Mouse (Mus musculus) intestine, embryonic 15.5 days (tissue): Measurements from ENCODE around the gene Hoxc8. TPM values are rescaled to one million over a fixed set of nuclear protein-coding genes. Genes with fewer than 3 reads are reported as not detected.

Experiments
- ATAC-seq: fragments of 200-750 bp; cut with Nextera tagmentation; 2 replicates; pipeline ENCODE4 v1.8.0; 2017; ENCODE audit warnings: moderate TSS enrichment, moderate library complexity
- H3K27ac ChIP-seq: fragments of 300-500 bp; sonication (generic); 2 replicates; pipeline ENCODE4 v1.5.1; 2015; ENCODE audit warnings: mild to moderate bottlenecking, inconsistent platforms
- H3K27me3 ChIP-seq: fragments of 300-500 bp; sonication (generic); replicated peaks from 2 replicates; pipeline ENCODE4 v1.6.1; 2015; ENCODE audit warnings: inconsistent platforms
- H3K36me3 ChIP-seq: fragments of 300-500 bp; sonication (generic); 2 replicates; pipeline ENCODE4 v1.6.1; 2015; ENCODE audit warnings: inconsistent platforms
- H3K4me1 ChIP-seq: fragments of 300-500 bp; sonication (generic); replicated peaks from 2 replicates; pipeline ENCODE4 v1.6.1; 2015; ENCODE audit warnings: inconsistent platforms
- H3K4me2 ChIP-seq: fragments of 300-500 bp; sonication (generic); replicated peaks from 2 replicates; pipeline ENCODE4 v1.6.1; 2015; ENCODE audit warnings: mild to moderate bottlenecking, inconsistent platforms
- H3K4me3 ChIP-seq: fragments of 300-500 bp; sonication (generic); replicated peaks from 2 replicates; pipeline ENCODE4 v1.5.1; 2015; ENCODE audit warnings: inconsistent platforms
- H3K9ac ChIP-seq: fragments of 300-500 bp; sonication (generic); 2 replicates; pipeline ENCODE4 v1.6.1; 2015; ENCODE audit warnings: inconsistent platforms
- H3K9me3 ChIP-seq: fragments of 300-500 bp; sonication (generic); 2 replicates; pipeline ENCODE4 v1.6.1; 2016; ENCODE audit warnings: inconsistent platforms
- WGBS: fragments of 180-500 bp; shearing (Covaris S2); methylation state at CpG from one replicate; pipeline ENCODE4 v1.1.7; 2015; 5-methylcytosine and 5-hydroxymethylcytosine counted together
- polyA plus RNA-seq: library from polyadenylated mRNA; unstranded; fragments of >200 nt; fragmentation: Nextera tagmentation; extraction: Ambion mirVana; gene quantifications from 2 replicates; pipeline ENCODE4 v1.2.1, GENCODE M21; 2015

Hoxc8 gene
- polyA plus RNA-seq, 1 experiment from 2014 or later, result 7.0 TPM

GRCm38 (mm10) chr15:103015406-103016166 is 25.2 kb downstream of the Hoxc8 start:
- Histone ChIP-seq H3K4me1 (peaks cover 24% of the 10 kb centered on the region), H3K9me3 (no peaks in the 10 kb centered on the region), H3K4me3 (peak overlapping the region; percentile 32), H3K9ac (peak overlapping the region; percentile 56), H3K4me2 (peak overlapping the region; percentile 72), H3K36me3 (no peaks in the 10 kb centered on the region), H3K27ac (0 out of 2 replicates have a peak overlapping the region, but pooled peaks have one; percentile 95), H3K27me3 (peaks cover 88% of the 10 kb centered on the region)
- ATAC-seq, result no peak
- 15% methylated on average over 19 of the region's 19 CpGs for WGBS

- H3K4me3 ChIP-seq, result no peak within 1 kb of the TSS
- H3K4me2 ChIP-seq, result peak within 1 kb of the TSS; percentile 28
- H3K27ac ChIP-seq, result peak within 1 kb of the TSS; percentile 33; the same call in 1 of the 2 replicates
- H3K9me3 ChIP-seq, result no peaks in the 10 kb centered on the region
- no peak within 1 kb of the TSS; the same call in 1 of the 2 replicates for H3K9ac ChIP-seq
- no peak for ATAC-seq
- peaks cover 12% of the 10 kb centered on the region; the same call in 1 of the 2 replicates for H3K4me1 ChIP-seq
- no peaks in the 10 kb centered on the region for H3K36me3 ChIP-seq
- 24% methylated on average over 9 of the region's 9 CpGs for WGBS
- H3K27me3 ChIP-seq, result peaks cover 88% of the 10 kb centered on the region
Measured at GRCm38 (mm10) chr15:103018636-103019035, 28.2 kb downstream of the Hoxc8 start, which contains the start of gene Hoxc4. Gene Hoxc4 (plus strand): TSS chr15:103018934.

DNA sequence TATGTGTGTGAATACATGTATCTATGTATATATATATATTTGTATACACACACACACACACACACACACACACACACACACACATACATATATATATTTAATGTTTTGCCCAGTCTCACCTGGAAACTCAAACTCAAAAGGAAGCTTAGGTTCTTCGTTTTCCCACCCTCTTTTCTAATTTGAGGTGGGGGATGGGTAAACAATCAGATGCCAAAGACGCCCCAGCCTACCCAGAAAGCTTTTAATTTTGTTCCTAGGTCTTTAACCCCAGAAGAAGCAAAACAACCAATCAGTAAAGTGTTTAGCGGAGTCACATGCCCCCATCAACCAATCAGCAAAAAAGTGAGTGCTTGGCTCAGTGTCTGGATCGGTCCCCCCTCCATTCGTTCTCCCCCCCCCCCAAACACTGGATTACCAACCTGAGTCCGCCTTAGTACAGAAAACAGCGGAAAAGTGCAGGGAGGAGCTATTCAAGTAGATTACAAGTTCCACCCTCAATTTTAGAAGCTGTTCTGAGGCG is 30.6 kb downstream of the Hoxc8 start:
- Histone ChIP-seq H3K36me3 (no peaks in the 10 kb centered on the region), H3K27me3 (peaks cover 84% of the 10 kb centered on the region), H3K27ac (no peak overlapping the region), H3K9ac (no peak overlapping the region), H3K4me1 (peaks cover 6% of the 10 kb centered on the region; the same call in 1 of the 2 replicates), H3K4me3 (no peak overlapping the region), H3K9me3 (no peaks in the 10 kb centered on the region), H3K4me2 (peak overlapping the region; percentile 17)
- ATAC-seq, result no peak
- WGBS, result 15% methylated on average over 8 of the region's 8 CpGs

DNA sequence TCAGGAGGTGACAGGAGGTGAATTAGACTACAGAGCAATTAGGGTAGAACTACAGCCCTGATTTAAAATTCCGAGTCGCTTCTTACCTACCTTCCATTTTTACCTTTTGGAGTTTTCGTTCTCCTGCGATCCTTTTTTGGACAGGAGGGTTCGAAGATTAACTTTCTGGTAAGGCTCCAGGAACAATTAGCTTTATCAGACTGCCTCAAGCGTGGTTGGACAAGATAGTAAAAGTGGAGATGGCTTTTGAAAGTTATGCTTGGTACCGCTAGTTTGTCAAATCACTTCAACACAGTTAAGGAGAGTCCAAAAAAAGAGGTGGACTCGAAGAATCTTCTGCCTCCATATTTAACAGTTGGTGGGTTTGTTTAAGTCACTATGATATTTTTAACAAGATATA is 31.1 kb downstream of the Hoxc8 start:
- Histone ChIP-seq H3K36me3 (no peaks in the 10 kb centered on the region), H3K9ac (no peak overlapping the region), H3K4me3 (no peak overlapping the region), H3K9me3 (no peaks in the 10 kb centered on the region), H3K4me1 (peaks cover 9% of the 10 kb centered on the region), H3K4me2 (peak overlapping the region; percentile 17), H3K27ac (no peak overlapping the region), H3K27me3 (peaks cover 85% of the 10 kb centered on the region)
- WGBS, result 20% methylated on average over 8 of the region's 8 CpGs
- ATAC-seq, result no peak

DNA sequence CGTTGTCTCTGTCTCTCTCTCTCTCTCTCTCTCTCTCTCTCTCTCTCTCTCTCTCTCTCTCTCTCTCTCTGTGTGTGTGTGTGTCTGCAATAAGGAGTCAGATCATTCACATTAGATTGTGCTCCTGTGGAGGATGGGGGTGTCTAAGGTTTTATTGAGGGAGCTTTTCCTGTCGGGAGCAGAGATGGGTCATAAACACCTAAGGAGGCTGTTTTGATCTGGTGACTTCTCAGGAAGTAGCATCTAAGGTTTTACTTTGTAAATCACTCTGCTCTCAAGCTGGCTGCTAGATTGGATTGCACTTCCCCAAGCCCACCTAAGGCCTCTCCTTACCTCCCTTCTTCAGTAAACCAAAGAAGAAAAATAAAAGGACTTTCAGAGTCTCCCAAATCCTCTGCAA is 33.7 kb downstream of the Hoxc8 start:
- Histone ChIP-seq H3K4me3 (no peak overlapping the region), H3K27me3 (peaks cover 87% of the 10 kb centered on the region), H3K36me3 (no peaks in the 10 kb centered on the region), H3K4me1 (peaks cover 13% of the 10 kb centered on the region), H3K9ac (no peak overlapping the region), H3K9me3 (no peaks in the 10 kb centered on the region), H3K4me2 (no peak overlapping the region), H3K27ac (no peak overlapping the region)
- 13% methylated on average over 2 of the region's 2 CpGs for WGBS
- no peak for ATAC-seq

- peaks cover 78% of the 10 kb centered on the region for H3K27me3 ChIP-seq
- H3K4me2 ChIP-seq, result peak overlapping the region; percentile 35; the same call in 1 of the 2 replicates
- 22% methylated on average over 43 of the region's 43 CpGs for WGBS
- H3K27ac ChIP-seq, result no peak overlapping the region
- peaks cover 13% of the 10 kb centered on the region for H3K4me1 ChIP-seq
- no peaks in the 10 kb centered on the region for H3K9me3 ChIP-seq
- no peak overlapping the region for H3K4me3 ChIP-seq
- H3K9ac ChIP-seq, result no peak overlapping the region
- H3K36me3 ChIP-seq, result no peaks in the 10 kb centered on the region
- no peak for ATAC-seq
Measured at GRCm38 (mm10) chr15:103027266-103028235, 37.1 kb downstream of the Hoxc8 start.

DNA sequence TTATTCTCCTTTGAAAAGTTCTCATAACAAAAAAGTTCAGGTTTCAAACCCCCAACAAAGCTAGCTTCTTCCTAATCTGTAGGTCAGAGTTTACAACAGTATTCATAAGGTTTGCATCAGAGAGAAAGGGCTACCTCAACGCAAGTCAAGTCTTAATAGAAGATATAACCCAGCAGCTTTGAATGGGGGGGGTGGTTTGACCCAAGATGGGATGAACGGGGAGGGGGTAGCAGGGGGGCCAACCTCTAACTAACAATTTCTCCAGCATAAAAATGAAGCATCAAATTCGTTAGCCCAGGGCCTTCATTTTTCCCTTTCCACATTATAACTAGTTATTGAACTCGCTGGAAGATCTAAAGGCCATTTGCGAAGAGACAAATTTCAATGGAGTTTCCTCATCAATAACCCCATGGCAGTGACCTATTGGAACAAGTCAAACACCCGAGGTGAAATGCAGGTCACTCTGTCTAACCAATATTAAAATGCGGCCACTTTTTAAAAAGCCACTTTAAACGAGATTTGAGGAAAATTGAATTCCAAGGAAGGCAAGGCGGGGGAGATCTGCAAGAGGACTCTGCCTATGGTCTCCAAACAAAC is 38.6 kb downstream of the Hoxc8 start:
- H3K4me2 ChIP-seq, result no peak overlapping the region
- peaks cover 77% of the 10 kb centered on the region for H3K27me3 ChIP-seq
- 59% methylated on average over 9 of the region's 9 CpGs for WGBS

GRCm38 (mm10) chr15:103030142-103030541 is 39.7 kb downstream of the Hoxc8 start:
- peaks cover 32% of the 10 kb centered on the region for H3K4me1 ChIP-seq

More for the DNA sequence above, 38.6 kb downstream of the Hoxc8 start:
- no peak overlapping the region for H3K4me3 ChIP-seq
- H3K27ac ChIP-seq, result no peak overlapping the region
- no peak overlapping the region for H3K9ac ChIP-seq
- no peaks in the 10 kb centered on the region for H3K36me3 ChIP-seq
- peaks cover 23% of the 10 kb centered on the region for H3K4me1 ChIP-seq
- ATAC-seq, result no peak
- H3K9me3 ChIP-seq, result no peaks in the 10 kb centered on the region

DNA sequence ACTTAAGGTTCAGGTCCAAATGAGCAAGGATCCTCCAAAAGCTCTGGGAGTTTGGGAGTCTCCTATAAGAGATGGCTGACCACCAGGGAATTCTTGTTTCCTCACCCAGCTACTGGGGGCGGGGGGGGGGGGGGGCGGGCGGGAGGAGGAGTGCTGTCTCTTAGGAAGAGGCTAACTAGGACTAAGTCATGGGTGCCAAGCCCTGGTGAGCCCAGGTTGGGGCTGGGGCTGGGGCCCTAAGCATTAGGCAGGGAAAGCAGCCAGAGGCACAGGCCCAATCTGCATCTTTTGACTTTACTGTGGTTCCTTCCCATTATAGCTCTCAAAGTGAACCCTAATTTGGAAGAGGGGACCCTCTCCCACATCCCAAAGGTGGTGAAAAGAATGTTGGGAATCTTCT is 41.8 kb downstream of the Hoxc8 start:
- H3K4me3 ChIP-seq, result no peak overlapping the region
- WGBS, result 0% methylated on average over 3 of the region's 3 CpGs
- H3K27me3 ChIP-seq, result peaks cover 77% of the 10 kb centered on the region
- H3K9me3 ChIP-seq, result no peaks in the 10 kb centered on the region
- no peak overlapping the region for H3K27ac ChIP-seq
- H3K9ac ChIP-seq, result no peak overlapping the region
- ATAC-seq, result no peak
- H3K36me3 ChIP-seq, result no peaks in the 10 kb centered on the region
- H3K4me2 ChIP-seq, result peak overlapping the region; percentile 36; the same call in 1 of the 2 replicates
- peaks cover 24% of the 10 kb centered on the region for H3K4me1 ChIP-seq

More at GRCm38 (mm10) chr15:103030142-103030541, 39.7 kb downstream of the Hoxc8 start:
- no peak for ATAC-seq
- Histone ChIP-seq H3K36me3 (no peaks in the 10 kb centered on the region), H3K4me3 (no peak overlapping the region), H3K9me3 (no peaks in the 10 kb centered on the region), H3K4me2 (no peak overlapping the region), H3K27me3 (peaks cover 76% of the 10 kb centered on the region), H3K9ac (no peak overlapping the region), H3K27ac (no peak overlapping the region)
- 46% methylated on average over 8 of the region's 8 CpGs for WGBS

DNA sequence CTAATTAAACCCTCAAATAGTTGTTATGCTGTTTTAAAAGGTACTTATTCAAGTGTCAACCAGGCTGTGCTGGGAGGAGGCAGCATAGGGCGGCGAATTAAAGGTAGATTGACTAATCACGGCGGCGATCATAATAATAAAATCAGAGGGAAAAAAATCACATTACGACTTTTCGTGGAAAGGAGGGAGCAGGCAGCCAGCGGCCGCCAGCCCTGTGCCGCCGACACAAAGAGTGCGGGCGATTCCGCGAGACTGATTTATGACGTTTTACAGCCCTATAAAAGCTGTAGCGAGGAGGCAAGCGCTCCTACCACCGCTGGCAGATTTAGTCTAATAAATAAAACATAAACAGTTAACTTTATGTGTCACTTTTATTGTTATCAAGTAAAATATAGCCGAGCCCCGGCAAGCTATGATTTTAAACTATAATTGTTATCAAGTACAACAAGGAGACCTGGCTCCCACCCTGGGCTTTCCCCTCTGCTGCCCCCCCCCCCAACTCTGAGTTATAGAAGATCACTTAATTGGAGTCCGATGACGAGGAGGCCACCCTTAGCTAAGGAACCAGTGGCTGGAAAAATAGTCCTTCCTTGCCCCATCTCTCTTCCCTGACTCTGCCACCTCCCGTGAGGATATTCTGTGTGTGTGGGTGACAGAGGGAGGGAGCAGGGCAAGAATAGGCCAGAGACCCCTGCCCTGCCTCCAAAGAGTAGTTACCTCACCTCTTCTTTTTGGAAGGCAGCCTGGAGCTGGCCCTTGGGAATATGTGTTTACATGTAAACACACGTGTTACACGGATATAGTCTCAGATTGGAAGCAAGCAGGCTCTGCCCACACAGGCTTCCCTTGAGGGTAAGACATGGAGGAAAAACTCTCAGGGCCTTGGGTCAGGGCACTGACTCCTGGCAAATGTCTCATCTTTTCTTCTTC is 42.5 kb downstream of the Hoxc8 start:
- peak overlapping the region; percentile 17; the same call in 1 of the 2 replicates for H3K27ac ChIP-seq

More for the DNA sequence above, 42.5 kb downstream of the Hoxc8 start:
- peak; percentile 52; the same call in 1 of the 2 replicates for ATAC-seq
- WGBS, result 4% methylated on average over 26 of the region's 26 CpGs
- no peaks in the 10 kb centered on the region for H3K36me3 ChIP-seq
- peak overlapping the region; percentile 36 for H3K4me2 ChIP-seq
- H3K27me3 ChIP-seq, result peaks cover 71% of the 10 kb centered on the region
- no peaks in the 10 kb centered on the region for H3K9me3 ChIP-seq
- H3K4me1 ChIP-seq, result peaks cover 23% of the 10 kb centered on the region
- no peak overlapping the region for H3K4me3 ChIP-seq
- no peak overlapping the region for H3K9ac ChIP-seq
